Mouse (Mus musculus) hindbrain, embryonic 11.5 days (tissue): ENCODE measurements at regions not wholly inside any gene's neighbourhood (a gene's known extent, or its start where the extent isn't known, plus 50 kb on each side); places are given as distances from the start of the nearest gene placed in this dataset.

Experiments used
- ATAC-seq: fragments of 200-750 bp; cut with Nextera tagmentation; 2 replicates; pipeline ENCODE4 v1.8.0; 2017; ENCODE audit warnings: mild to moderate bottlenecking, moderate TSS enrichment, moderate library complexity; ENCODE audit not compliant: low FRiP score
- DNase-seq: peaks from one replicate; pipeline ENCODE4 v3.0.0-alpha.2; 2015; ENCODE audit warnings: low spot score
- H3K27ac ChIP-seq: fragments of 300-500 bp; sonication (generic); 2 replicates; pipeline ENCODE4 v1.5.1; 2014; ENCODE audit warnings: mild to moderate bottlenecking, low read depth, low read length
- H3K27me3 ChIP-seq: fragments of 300-500 bp; sonication (generic); 2 replicates; pipeline ENCODE4 v1.6.1; 2014; ENCODE audit warnings: mild to moderate bottlenecking, low read length, moderate library complexity, mixed read lengths; ENCODE audit not compliant: control insufficient read depth, insufficient read depth
- H3K36me3 ChIP-seq: fragments of 300-500 bp; sonication (generic); 2 replicates; pipeline ENCODE4 v1.6.1; 2014; ENCODE audit warnings: mild to moderate bottlenecking, low read length, moderate library complexity, mixed read lengths; ENCODE audit not compliant: control insufficient read depth, insufficient read depth
- H3K4me1 ChIP-seq: fragments of 300-500 bp; sonication (generic); replicated peaks from 2 replicates; pipeline ENCODE4 v1.6.1; 2014; ENCODE audit warnings: low read length, mixed read lengths; ENCODE audit not compliant: control insufficient read depth, insufficient read depth
- H3K4me2 ChIP-seq: fragments of 300-500 bp; sonication (generic); replicated peaks from 2 replicates; pipeline ENCODE4 v1.6.1; 2014; ENCODE audit warnings: mild to moderate bottlenecking, low read depth, low read length
- H3K4me3 ChIP-seq: fragments of 300-500 bp; sonication (generic); 2 replicates; pipeline ENCODE4 v1.5.1; 2014; ENCODE audit warnings: low read depth, low read length
- H3K9ac ChIP-seq: fragments of 300-500 bp; sonication (generic); 2 replicates; pipeline ENCODE4 v1.6.1; 2014; ENCODE audit warnings: low read depth, low read length
- H3K9me3 ChIP-seq: fragments of 300-500 bp; sonication (generic); 2 replicates; pipeline ENCODE4 v1.6.1; 2016; ENCODE audit warnings: low read length; ENCODE audit not compliant: control insufficient read depth
- whole genome bisulfite sequencing: fragments of 180-500 bp; shearing (Covaris S2); extraction: QIAGEN DNeasy Blood & Tissue Kit; methylation state at CpG from one replicate; pipeline ENCODE4 v1.1.7; 2014; 5-methylcytosine and 5-hydroxymethylcytosine counted together

GRCm38 (mm10) chr16:7649771-7650170, 775.2 kb downstream of the Tmem114 start:
- H3K4me3 ChIP-seq: no peak overlapping the region
- no peak overlapping the region for H3K4me2 ChIP-seq
- DNase-seq: no peak
- H3K27ac ChIP-seq: no peak overlapping the region
- H3K4me1 ChIP-seq: no peaks in the 10 kb centered on the region
- no peak overlapping the region for H3K9ac ChIP-seq
- H3K9me3 ChIP-seq: no peaks in the 10 kb centered on the region
- no peak for ATAC-seq
- WGBS: 52% methylated on average over 1 of the region's 1 CpGs
- H3K36me3 ChIP-seq: no peaks in the 10 kb centered on the region
- H3K27me3 ChIP-seq: no peaks in the 10 kb centered on the region

- Histone ChIP-seq H3K4me2 (no peak overlapping the region), H3K27ac (no peak overlapping the region), H3K9ac (no peak overlapping the region), H3K4me1 (no peaks in the 10 kb centered on the region), H3K36me3 (no peaks in the 10 kb centered on the region), H3K4me3 (no peak overlapping the region), H3K9me3 (no peaks in the 10 kb centered on the region), H3K27me3 (no peaks in the 10 kb centered on the region)
- DNase-seq (no peak), ATAC-seq (peak; percentile 81)
These were observed 777.5 kb downstream of the Tmem114 start for GRCm38 (mm10) chr16:7647275-7647926.

- no peaks in the 10 kb centered on the region for H3K27me3 ChIP-seq
- H3K36me3 ChIP-seq: no peaks in the 10 kb centered on the region
- H3K9me3 ChIP-seq: no peaks in the 10 kb centered on the region
- H3K27ac ChIP-seq: no peak overlapping the region
- DNase-seq (no peak), ATAC-seq (no peak)
- H3K4me3 ChIP-seq: no peak overlapping the region
- H3K4me1 ChIP-seq: no peaks in the 10 kb centered on the region
- no peak overlapping the region for H3K9ac ChIP-seq
- no peak overlapping the region for H3K4me2 ChIP-seq
These were observed 780.6 kb downstream of the Tmem114 start for GRCm38 (mm10) chr16:7644363-7644762.

GRCm38 (mm10) chr16:7638955-7639755, 785.8 kb downstream of the Tmem114 start:
- Histone ChIP-seq H3K4me1 (no peaks in the 10 kb centered on the region), H3K4me3 (no peak overlapping the region), H3K9me3 (no peaks in the 10 kb centered on the region), H3K27me3 (no peaks in the 10 kb centered on the region), H3K27ac (no peak overlapping the region), H3K9ac (no peak overlapping the region), H3K36me3 (no peaks in the 10 kb centered on the region), H3K4me2 (no peak overlapping the region)
- peak; percentile 33 for DNase-seq
- ATAC-seq: peak; percentile 43; the same call in 1 of the 2 replicates
- WGBS: 58% methylated on average over 15 of the region's 15 CpGs

- no peak for DNase-seq
- Histone ChIP-seq H3K9ac (no peak overlapping the region), H3K27me3 (no peaks in the 10 kb centered on the region), H3K4me2 (no peak overlapping the region), H3K9me3 (no peaks in the 10 kb centered on the region), H3K27ac (no peak overlapping the region), H3K36me3 (no peaks in the 10 kb centered on the region), H3K4me3 (no peak overlapping the region), H3K4me1 (no peaks in the 10 kb centered on the region)
- ATAC-seq: peak; percentile 58
These were observed 786.9 kb downstream of the Tmem114 start for GRCm38 (mm10) chr16:7637993-7638392.

GRCm38 (mm10) chr16:7637121-7637700, 787.7 kb downstream of the Tmem114 start:
- no peak overlapping the region for H3K4me2 ChIP-seq
- no peaks in the 10 kb centered on the region for H3K9me3 ChIP-seq
- H3K4me1 ChIP-seq: peaks cover 2% of the 10 kb centered on the region; the same call in 1 of the 2 replicates
- DNase-seq: no peak
- H3K9ac ChIP-seq: no peak overlapping the region
- H3K27me3 ChIP-seq: no peaks in the 10 kb centered on the region
- 52% methylated on average over 5 of the region's 5 CpGs for WGBS
- H3K27ac ChIP-seq: no peak overlapping the region
- no peak for ATAC-seq
- no peak overlapping the region for H3K4me3 ChIP-seq
- no peaks in the 10 kb centered on the region for H3K36me3 ChIP-seq

GRCm38 (mm10) chr16:7636326-7636725, 788.6 kb downstream of the Tmem114 start:
- no peak overlapping the region for H3K4me2 ChIP-seq
- H3K27ac ChIP-seq: no peak overlapping the region
- no peaks in the 10 kb centered on the region for H3K9me3 ChIP-seq
- no peaks in the 10 kb centered on the region for H3K27me3 ChIP-seq
- H3K4me1 ChIP-seq: peaks cover 2% of the 10 kb centered on the region; the same call in 1 of the 2 replicates
- DNase-seq: no peak
- no peaks in the 10 kb centered on the region for H3K36me3 ChIP-seq
- H3K9ac ChIP-seq: no peak overlapping the region
- no peak overlapping the region for H3K4me3 ChIP-seq
- WGBS: 63% methylated on average over 5 of the region's 5 CpGs
- no peak for ATAC-seq

- H3K4me2 ChIP-seq: no peak overlapping the region
- H3K4me3 ChIP-seq: no peak overlapping the region
- H3K9ac ChIP-seq: no peak overlapping the region
- 7% methylated on average over 5 of the region's 5 CpGs for WGBS
- H3K36me3 ChIP-seq: no peaks in the 10 kb centered on the region
- H3K27me3 ChIP-seq: no peaks in the 10 kb centered on the region
- H3K9me3 ChIP-seq: no peaks in the 10 kb centered on the region
- DNase-seq: no peak
- ATAC-seq: 0 out of 2 replicates have a peak, but pooled peaks have one; percentile 43
- no peak overlapping the region for H3K27ac ChIP-seq
- peaks cover 2% of the 10 kb centered on the region; the same call in 1 of the 2 replicates for H3K4me1 ChIP-seq
These were observed 792.5 kb downstream of the Tmem114 start for GRCm38 (mm10) chr16:7632474-7632873.
